Mouse (Mus musculus) skeletal muscle tissue, adult 2 months (tissue): Measurements from ENCODE around the gene Kti12.
A peak's percentile ranks its signal among the peaks of the same experiment; 100 is the strongest.

ENCODE experiments used
- DNase-seq: peaks from one replicate; pipeline ENCODE4 v3.0.0-alpha.2; 2012; ENCODE audit warnings: low read depth, low spot score

Gene Kti12

DNA sequence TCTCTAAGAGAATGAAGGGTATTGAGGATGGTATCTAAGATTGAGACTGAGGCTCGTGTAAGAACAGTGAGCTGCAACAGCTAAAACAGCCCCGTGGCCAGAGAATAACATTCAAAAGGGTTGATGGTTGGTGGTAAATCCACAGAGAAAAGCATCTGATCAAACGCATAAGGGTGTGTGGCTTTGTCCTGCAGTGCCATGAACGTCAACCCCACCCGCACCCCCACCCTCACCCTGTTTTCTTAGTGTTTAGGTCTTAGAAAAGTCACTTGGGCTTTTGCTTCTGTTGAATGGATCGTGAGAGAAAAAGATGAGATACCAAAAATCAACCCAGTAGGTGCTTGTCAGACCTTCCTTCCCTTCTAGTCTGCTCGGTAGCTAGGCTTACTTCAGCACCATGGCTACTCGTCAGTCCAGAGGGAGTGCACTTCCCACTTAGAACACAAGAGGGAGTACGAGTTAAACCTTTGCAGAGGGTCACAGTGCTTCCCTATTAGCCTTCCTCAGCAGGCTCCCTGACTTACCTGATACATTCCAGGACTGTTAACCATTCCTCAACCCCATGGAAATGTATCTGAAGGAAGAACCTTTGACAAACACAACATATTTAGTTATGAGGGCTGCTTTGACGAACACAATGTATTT, 22.3 kb downstream of the Kti12 start:
- DNase-seq, result peak; percentile 74

DNA sequence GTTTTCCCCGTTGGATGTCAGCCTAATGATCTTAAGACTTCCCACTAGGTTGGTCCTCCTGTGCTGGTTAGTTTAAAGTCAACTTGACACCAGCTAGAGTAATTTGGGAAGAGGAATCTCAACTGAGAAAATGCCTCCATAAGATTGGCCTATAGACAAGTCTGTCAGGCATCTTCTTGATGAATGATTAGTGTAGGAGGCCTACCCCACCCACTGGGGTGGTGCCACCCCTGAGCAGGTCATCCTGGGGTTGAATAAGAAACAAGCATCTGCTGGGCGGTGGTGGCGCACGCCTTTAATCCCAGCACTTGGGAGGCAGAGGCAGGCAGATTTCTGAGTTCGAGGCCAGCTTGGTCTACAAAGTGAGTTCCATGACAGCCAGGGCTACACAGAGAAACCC, 26.2 kb downstream of the Kti12 start:
- DNase-seq, result no peak

DNA sequence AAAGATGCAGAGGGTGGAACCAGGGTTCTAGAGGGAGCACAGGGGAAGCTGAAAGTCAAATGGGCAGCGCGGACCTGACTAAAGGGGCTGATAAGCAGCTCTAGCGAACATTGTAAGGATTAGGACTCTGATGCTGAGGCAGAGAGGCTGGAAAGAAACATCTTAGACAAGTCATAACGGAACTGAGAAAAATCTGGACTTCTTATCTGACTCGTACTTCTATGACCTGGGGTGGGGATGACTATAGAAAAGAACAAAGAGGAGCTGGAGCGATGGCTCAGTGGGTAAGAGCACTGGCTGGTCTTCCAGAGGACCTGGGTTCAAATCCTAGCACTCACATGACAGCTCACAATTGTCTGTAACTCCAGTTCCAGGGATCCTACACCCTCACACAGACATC, 30.3 kb downstream of the Kti12 start:
- DNase-seq, result no peak

DNA sequence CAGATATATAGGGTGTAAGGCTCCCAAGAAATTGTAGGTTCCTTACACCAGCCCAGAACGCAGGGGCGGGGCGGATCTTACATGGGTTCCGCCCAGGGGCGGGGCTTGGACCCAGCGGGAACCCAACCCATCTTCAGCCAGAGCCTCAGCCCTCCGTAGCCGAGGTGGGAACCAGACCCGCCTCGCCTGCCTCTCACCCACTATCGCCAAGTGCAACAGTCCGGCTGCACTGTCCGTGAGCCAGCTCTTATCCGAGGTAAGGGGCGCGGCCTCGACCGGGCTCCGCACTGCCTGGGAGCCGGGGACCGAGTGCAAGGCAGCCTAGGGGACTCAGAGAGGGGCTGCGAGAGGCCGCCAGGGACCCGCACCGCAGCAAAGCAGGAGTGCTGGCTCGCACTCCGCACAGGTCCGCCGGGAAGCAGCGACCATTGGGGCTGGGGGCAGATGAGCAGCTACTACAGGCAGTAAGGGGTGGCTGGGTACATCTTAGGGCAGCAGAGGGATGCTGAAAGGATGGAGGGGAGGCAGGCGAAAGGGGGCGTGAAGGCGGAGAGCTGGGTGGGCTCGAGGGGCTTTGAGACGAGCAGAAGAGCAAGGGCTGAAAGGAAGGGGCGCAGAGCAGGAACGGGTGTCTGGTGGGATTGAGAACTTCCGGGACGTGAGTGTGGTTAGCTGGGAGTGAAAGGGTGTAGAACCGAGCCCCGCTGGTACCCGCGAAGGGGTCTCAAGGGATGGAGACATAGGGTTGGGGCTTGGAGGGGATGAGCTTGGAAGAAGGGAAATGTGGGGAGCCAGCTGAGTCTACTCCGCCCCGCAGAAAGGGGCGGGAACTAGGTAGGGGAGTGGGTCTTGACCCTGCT, 31.6 kb downstream of the Kti12 start, which contains the start of gene Rab3b:
TSS of gene Rab3b (plus strand) at position 101 of the 860 bp plus-strand sequence.
- DNase-seq, result no peak

GRCm38 (mm10) chr4:108883815-108884214, 36.2 kb downstream of the Kti12 start:
- DNase-seq, result no peak

GRCm38 (mm10) chr4:108887456-108887855, 39.9 kb downstream of the Kti12 start:
- no peak for DNase-seq

DNA sequence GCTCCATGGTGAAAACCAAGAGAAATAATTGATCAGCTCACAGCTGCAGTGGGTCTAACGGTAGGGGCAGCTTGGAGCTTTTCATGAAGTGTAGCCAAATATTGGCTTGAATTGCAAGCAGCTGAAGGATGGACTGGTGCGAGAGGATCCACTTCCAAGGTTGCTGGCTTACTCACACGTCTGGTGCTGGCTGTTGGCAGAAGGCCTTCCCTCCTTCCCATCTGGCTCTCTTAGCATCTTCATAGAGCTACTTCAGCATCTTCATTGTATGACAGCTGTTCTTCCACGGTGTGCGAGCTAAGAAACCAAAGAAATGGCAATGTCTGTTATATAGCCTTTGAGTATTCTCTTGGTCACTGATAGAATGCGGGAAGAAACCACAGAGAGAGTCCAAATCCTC, 43.3 kb downstream of the Kti12 start:
- DNase-seq, result no peak
